Mouse (Mus musculus): Measurements from ENCODE around the gene Mrpl34.

Gene Mrpl34

GRCm38 (mm10) chr8:71496481-71496880 is 31.7 kb downstream of the Mrpl34 start:
- DNase-seq (ENCODE audit: low spot score), result no peak

- no peak for DNase-seq (ENCODE audit: low spot score)
Observed at GRCm38 (mm10) chr8:71497077-71497645, 32.4 kb downstream of the Mrpl34 start.

GRCm38 (mm10) chr8:71497881-71498501 is 33.2 kb downstream of the Mrpl34 start:
- no peak for DNase-seq (ENCODE audit: low spot score)

GRCm38 (mm10) chr8:71498816-71499690 is 34.3 kb downstream of the Mrpl34 start:
- DNase-seq (ENCODE audit: low spot score), result no peak

- DNase-seq (ENCODE audit: low spot score), result no peak
Observed at GRCm38 (mm10) chr8:71504349-71504748, 39.6 kb downstream of the Mrpl34 start.

GRCm38 (mm10) chr8:71505326-71505725 is 40.6 kb downstream of the Mrpl34 start:
- DNase-seq (ENCODE audit: low spot score), result no peak

GRCm38 (mm10) chr8:71505979-71506378 is 41.2 kb downstream of the Mrpl34 start:
- no peak for DNase-seq (ENCODE audit: low spot score)

GRCm38 (mm10) chr8:71507589-71508104 is 42.9 kb downstream of the Mrpl34 start:
- DNase-seq (ENCODE audit: low spot score), result peak; percentile 72

GRCm38 (mm10) chr8:71509316-71509715 is 44.6 kb downstream of the Mrpl34 start:
- DNase-seq (ENCODE audit: low spot score), result no peak

GRCm38 (mm10) chr8:71511644-71512043 is 46.9 kb downstream of the Mrpl34 start, which contains the start of gene Plvap:
Gene Plvap (minus strand): TSS chr8:71511752.
- no peak for DNase-seq (ENCODE audit: low spot score)

GRCm38 (mm10) chr8:71513018-71513754 is 48.4 kb downstream of the Mrpl34 start:
- no peak for DNase-seq (ENCODE audit: low spot score)

- DNase-seq (ENCODE audit: low spot score), result no peak
Observed at GRCm38 (mm10) chr8:71515043-71515442, 50.3 kb downstream of the Mrpl34 start.

Data from retina, embryonic 14.5 days (tissue).